Mouse (Mus musculus) stomach, postnatal 0 days (tissue): ENCODE measurements around the gene Hipk1.

Experiments
- CTCF ChIP-seq: IDR thresholded peaks from 2 replicates; pipeline ENCODE4 v1.5.1; 2016; ENCODE audit warnings: antibody characterized with exemption, low read depth, mild to moderate bottlenecking, moderate library complexity
- EP300 ChIP-seq: optimal IDR thresholded peaks from 2 replicates; pipeline ENCODE3; 2016; ENCODE audit warnings: antibody characterized with exemption

GRCm38 (mm10) chr3:103746711-103747110 lies 44.7 kb downstream of the Hipk1 start:
- no peak for TF ChIP-seq CTCF
- no peak for TF ChIP-seq EP300
